Comparison of ENCODE assay signal across 8 mouse cellular contexts in the genomic region with DNA sequence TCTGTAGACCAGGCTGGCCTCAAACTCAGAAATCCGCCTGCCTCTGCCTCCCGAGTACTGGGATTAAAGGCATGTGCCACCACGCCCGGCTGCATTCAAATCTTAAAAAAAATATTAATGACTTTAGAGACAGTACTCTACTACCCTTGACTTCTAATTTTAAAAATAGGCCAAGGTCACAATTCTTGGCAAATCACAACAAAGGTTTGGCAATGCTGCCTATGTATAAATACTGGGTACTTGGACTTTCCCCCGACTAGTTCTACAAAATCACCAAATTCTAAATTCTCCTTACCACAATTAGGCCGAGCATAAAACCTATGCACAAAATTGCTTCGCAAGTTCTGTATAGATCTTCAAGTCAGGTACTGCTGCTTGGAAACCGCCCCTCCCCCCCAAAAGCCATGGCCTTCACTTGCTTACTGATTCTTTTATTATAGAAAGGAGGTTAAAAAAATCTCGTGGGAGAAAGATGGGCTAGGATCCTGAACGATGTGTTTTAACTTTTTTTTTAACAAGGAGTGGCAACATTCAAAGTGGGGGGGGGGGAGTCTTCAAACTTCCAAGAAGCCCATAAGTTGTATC. TPM values are rescaled to one million over a fixed set of nuclear protein-coding genes. Genes with fewer than 3 reads are reported as not detected.
DNase-seq lines count a peak whose midpoint lies in the region; ATAC-seq and TF ChIP-seq lines count a peak whose summit lies in the region.

No protein-coding gene starts in this region.

- peak overlapping the region; percentile 88; the same call in 1 of the 2 replicates for H3K4me3 ChIP-seq in layer of hippocampus, adult 2 months
- H3K4me3 ChIP-seq in embryonic facial prominence, embryonic 15.5 days (replicated peaks), result peak overlapping the region; percentile 91
- peak overlapping the region; percentile 82 for H3K4me3 ChIP-seq in intestine, embryonic 14.5 days (ENCODE audit: low read depth, low read length)
- peak overlapping the region; percentile 66 for H3K4me3 ChIP-seq in midbrain, embryonic 10.5 days

- 83% methylated on average over 10 of the region's 10 CpGs for WGBS in embryonic facial prominence, embryonic 15.5 days
- WGBS in intestine, embryonic 14.5 days, result 79% methylated on average over 10 of the region's 10 CpGs
- WGBS in midbrain, embryonic 10.5 days, result 83% methylated on average over 10 of the region's 10 CpGs

- H3K27me3 ChIP-seq in embryonic facial prominence, embryonic 15.5 days, result 0 out of 2 replicates have a peak, but pooled peaks cover 7% of the 10 kb centered on the region
- H3K27me3 ChIP-seq in intestine, embryonic 14.5 days (replicated peaks; ENCODE audit: control insufficient read depth, insufficient read depth, low read length), result peaks cover 5% of the 10 kb centered on the region; the same call in 1 of the 2 replicates
- peaks cover 26% of the 10 kb centered on the region for H3K27me3 ChIP-seq in midbrain, embryonic 10.5 days (ENCODE audit: low read depth, poor library complexity, severe bottlenecking)

- no peak overlapping the region for H3K9ac ChIP-seq in embryonic facial prominence, embryonic 15.5 days
- peak overlapping the region; percentile 94 for H3K9ac ChIP-seq in intestine, embryonic 14.5 days (ENCODE audit: low read length)

- H3K36me3 ChIP-seq in embryonic facial prominence, embryonic 15.5 days, result no peaks in the 10 kb centered on the region
- H3K36me3 ChIP-seq in intestine, embryonic 14.5 days (ENCODE audit: control insufficient read depth, insufficient read depth, low read length), result no peaks in the 10 kb centered on the region
- H3K36me3 ChIP-seq in midbrain, embryonic 10.5 days, result no peaks in the 10 kb centered on the region

- no peak for TF ChIP-seq CTCF in layer of hippocampus, adult 2 months (conservative IDR thresholded peaks at IDR 0.05)

- no peaks in the 10 kb centered on the region for H3K9me3 ChIP-seq in embryonic facial prominence, embryonic 15.5 days (replicated peaks)
- H3K9me3 ChIP-seq in intestine, embryonic 14.5 days (ENCODE audit: control insufficient read depth, low read length), result no peaks in the 10 kb centered on the region
- H3K9me3 ChIP-seq in midbrain, embryonic 10.5 days (replicated peaks), result no peaks in the 10 kb centered on the region

- no peak for ATAC-seq in embryonic facial prominence, embryonic 15.5 days (ENCODE audit: insufficient number of reproducible peaks, low FRiP score, low TSS enrichment, low read depth)
- ATAC-seq in intestine, embryonic 14.5 days (replicated peaks; ENCODE audit: low FRiP score, low TSS enrichment, low read depth), result no peak

- DNase-seq in layer of hippocampus, adult 2 months (ENCODE audit: low spot score in 2 of 2), result no peak
- DNase-seq in layer of hippocampus, adult 9-10 months (ENCODE audit: low spot score), result no peak
- DNase-seq in intestine, embryonic 14.5 days (ENCODE audit: low spot score), result no peak
- DNase-seq in midbrain, embryonic 10.5 days (ENCODE audit: low spot score), result no peak
- no peak for DNase-seq in adipocyte (ENCODE audit: low spot score)
- no peak for DNase-seq in frontal cortex, postnatal 36 days (ENCODE audit: low spot score in 2 of 2)
- no peak for DNase-seq in natural killer cell, adult 2 months (ENCODE audit: low spot score in 2 of 2)

- peak overlapping the region; percentile 82 for H3K4me2 ChIP-seq in embryonic facial prominence, embryonic 15.5 days (replicated peaks)
- peak overlapping the region; percentile 80 for H3K4me2 ChIP-seq in intestine, embryonic 14.5 days (ENCODE audit: low read length)

- H3K27ac ChIP-seq in layer of hippocampus, adult 2 months, result no peak overlapping the region
- no peak overlapping the region for H3K27ac ChIP-seq in embryonic facial prominence, embryonic 15.5 days (replicated peaks)
- H3K27ac ChIP-seq in intestine, embryonic 14.5 days (ENCODE audit: low read depth), result no peak overlapping the region
- 0 out of 2 replicates have a peak overlapping the region, but pooled peaks have one; percentile 91 for H3K27ac ChIP-seq in midbrain, embryonic 10.5 days (replicated peaks)

- H3K4me1 ChIP-seq in embryonic facial prominence, embryonic 15.5 days, result peaks cover 16% of the 10 kb centered on the region
- peaks cover 11% of the 10 kb centered on the region for H3K4me1 ChIP-seq in intestine, embryonic 14.5 days (replicated peaks; ENCODE audit: control insufficient read depth, insufficient read depth, low read length)
- H3K4me1 ChIP-seq in midbrain, embryonic 10.5 days, result peaks cover 19% of the 10 kb centered on the region

RNA-seq across cellular contexts. Expression of gene Etfa, which starts 1.3 kb away (rescaled TPM):
- total RNA-seq in layer of hippocampus, adult 2 months (2021), result 10 to 100 TPM; 38.6 to 44.8 TPM
- 181 and 189 TPM in 2 replicates for polyA plus RNA-seq in embryonic facial prominence, embryonic 15.5 days (2015; fragmentation: Nextera tagmentation; extraction: Ambion mirVana)
- 222 and 225 TPM in 2 replicates for polyA plus RNA-seq in intestine, embryonic 14.5 days (2014; fragmentation: Nextera tagmentation; extraction: Ambion mirVana)
- 151 and 157 TPM in 2 replicates for polyA plus RNA-seq in midbrain, embryonic 10.5 days (2016; fragmentation: Nextera tagmentation; extraction: Ambion mirVana)

RNA-seq across cellular contexts. Expression of gene Isl2, which starts 27.7 kb away (rescaled TPM):
- not detected for total RNA-seq in layer of hippocampus, adult 2 months (2021)
- polyA plus RNA-seq in embryonic facial prominence, embryonic 15.5 days (2015; fragmentation: Nextera tagmentation; extraction: Ambion mirVana), result 2.3 and 2.9 TPM in 2 replicates
- 6.1 and 6.7 TPM in 2 replicates for polyA plus RNA-seq in intestine, embryonic 14.5 days (2014; fragmentation: Nextera tagmentation; extraction: Ambion mirVana)
- polyA plus RNA-seq in midbrain, embryonic 10.5 days (2016; fragmentation: Nextera tagmentation; extraction: Ambion mirVana), result 5.0 and 5.8 TPM in 2 replicates
